Mouse (Mus musculus) hindbrain, embryonic 10.5 days (tissue): ENCODE measurements around the gene B2m. TPM values are rescaled to one million over a fixed set of nuclear protein-coding genes. Genes with fewer than 3 reads are reported as not detected.
A peak's percentile ranks its signal among the peaks of the same experiment; 100 is the strongest.

Experiments
- DNase-seq: peaks from one replicate; pipeline ENCODE4 v3.0.0-alpha.2; 2017; ENCODE audit warnings: low spot score
- H3K27ac ChIP-seq: fragments of 300-500 bp; sonication (generic); 2 replicates; pipeline ENCODE4 v1.5.1; 2016; ENCODE audit warnings: mild to moderate bottlenecking, moderate library complexity
- H3K27me3 ChIP-seq: fragments of 300-500 bp; sonication (generic); 2 replicates; pipeline ENCODE4 v1.6.1; 2016; ENCODE audit warnings: mild to moderate bottlenecking; ENCODE audit not compliant: poor library complexity, insufficient read depth, severe bottlenecking
- H3K36me3 ChIP-seq: fragments of 300-500 bp; sonication (generic); 2 replicates; pipeline ENCODE4 v1.6.1; 2016; ENCODE audit warnings: mild to moderate bottlenecking, moderate library complexity
- H3K4me1 ChIP-seq: fragments of 300-500 bp; sonication (generic); replicated peaks from 2 replicates; pipeline ENCODE4 v1.6.1; 2016; ENCODE audit warnings: mild to moderate bottlenecking
- H3K4me3 ChIP-seq: fragments of 300-500 bp; sonication (generic); 2 replicates; pipeline ENCODE4 v1.5.1; 2016; ENCODE audit warnings: mild to moderate bottlenecking, moderate library complexity
- H3K9me3 ChIP-seq: fragments of 300-500 bp; sonication (generic); 2 replicates; pipeline ENCODE4 v1.6.1; 2016; ENCODE audit warnings: mild to moderate bottlenecking, moderate library complexity
- WGBS: fragments of 180-500 bp; shearing (Covaris S2); methylation state at CpG from one replicate; pipeline ENCODE4 v1.1.7; 2016; 5-methylcytosine and 5-hydroxymethylcytosine counted together
- polyA plus RNA-seq: library from polyadenylated mRNA; unstranded; fragments of >200 nt; fragmentation: Nextera tagmentation; extraction: Ambion mirVana; gene quantifications from 2 replicates; pipeline ENCODE4 v1.2.1, GENCODE M21; 2016

B2m gene
- polyA plus RNA-seq, 1 experiment from 2014 or later, result 117 TPM

- WGBS, result 93% methylated on average over 2 of the region's 2 CpGs
- no peaks in the 10 kb centered on the region for H3K27me3 ChIP-seq
- H3K4me3 ChIP-seq, result no peak overlapping the region
- peaks cover 28% of the 10 kb centered on the region for H3K36me3 ChIP-seq
- H3K9me3 ChIP-seq, result no peaks in the 10 kb centered on the region
- no peak for DNase-seq
- H3K27ac ChIP-seq, result no peak overlapping the region
- no peaks in the 10 kb centered on the region for H3K4me1 ChIP-seq
Measured at GRCm38 (mm10) chr2:122154479-122154878, 7.0 kb downstream of the B2m start.

GRCm38 (mm10) chr2:122155292-122155691, 7.8 kb downstream of the B2m start:
- no peak overlapping the region for H3K27ac ChIP-seq
- peaks cover 28% of the 10 kb centered on the region for H3K36me3 ChIP-seq
- no peaks in the 10 kb centered on the region for H3K4me1 ChIP-seq
- H3K9me3 ChIP-seq, result no peaks in the 10 kb centered on the region
- no peak overlapping the region for H3K4me3 ChIP-seq
- no peak for DNase-seq
- no peaks in the 10 kb centered on the region for H3K27me3 ChIP-seq
- 83% methylated on average over 2 of the region's 2 CpGs for WGBS

GRCm38 (mm10) chr2:122156051-122156700, 8.7 kb downstream of the B2m start:
- no peak for DNase-seq
- Histone ChIP-seq H3K4me1 (no peaks in the 10 kb centered on the region), H3K9me3 (no peaks in the 10 kb centered on the region), H3K27me3 (no peaks in the 10 kb centered on the region), H3K36me3 (peaks cover 23% of the 10 kb centered on the region), H3K4me3 (no peak overlapping the region), H3K27ac (no peak overlapping the region)
- WGBS, result 83% methylated on average over 4 of the region's 4 CpGs

GRCm38 (mm10) chr2:122157561-122157960, 10.1 kb downstream of the B2m start:
- Histone ChIP-seq H3K4me1 (no peaks in the 10 kb centered on the region), H3K36me3 (peaks cover 15% of the 10 kb centered on the region), H3K4me3 (no peak overlapping the region), H3K9me3 (no peaks in the 10 kb centered on the region), H3K27me3 (no peaks in the 10 kb centered on the region), H3K27ac (no peak overlapping the region)
- DNase-seq, result no peak

GRCm38 (mm10) chr2:122158362-122158802, 10.9 kb downstream of the B2m start:
- Histone ChIP-seq H3K4me3 (no peak overlapping the region), H3K4me1 (no peaks in the 10 kb centered on the region), H3K27ac (no peak overlapping the region), H3K27me3 (no peaks in the 10 kb centered on the region), H3K36me3 (peaks cover 15% of the 10 kb centered on the region), H3K9me3 (no peaks in the 10 kb centered on the region)
- no peak for DNase-seq
- 65% methylated on average over 6 of the region's 6 CpGs for WGBS

GRCm38 (mm10) chr2:122159667-122160066, 12.2 kb downstream of the B2m start:
- 90% methylated on average over 6 of the region's 6 CpGs for WGBS
- H3K27ac ChIP-seq, result no peak overlapping the region

GRCm38 (mm10) chr2:122160680-122161079, 13.2 kb downstream of the B2m start, which contains the start of gene Trim69:
Gene Trim69 (plus strand): TSS chr2:122160700.
- Histone ChIP-seq H3K4me3 (no peak within 1 kb of the TSS), H3K36me3 (no peaks in the 10 kb centered on the region; the same call in 1 of the 2 replicates), H3K4me1 (no peaks in the 10 kb centered on the region), H3K27ac (no peak within 1 kb of the TSS), H3K27me3 (no peaks in the 10 kb centered on the region), H3K9me3 (no peaks in the 10 kb centered on the region)
- DNase-seq, result peak; percentile 81
- 43% methylated on average over 2 of the region's 2 CpGs for WGBS

More at GRCm38 (mm10) chr2:122159667-122160066, 12.2 kb downstream of the B2m start:
- no peaks in the 10 kb centered on the region for H3K9me3 ChIP-seq
- no peaks in the 10 kb centered on the region for H3K27me3 ChIP-seq
- no peaks in the 10 kb centered on the region for H3K4me1 ChIP-seq
- H3K4me3 ChIP-seq, result no peak overlapping the region
- DNase-seq, result no peak
- peaks cover 10% of the 10 kb centered on the region for H3K36me3 ChIP-seq

GRCm38 (mm10) chr2:122161542-122161941, 14.1 kb downstream of the B2m start:
- no peak for DNase-seq
- Histone ChIP-seq H3K27me3 (no peaks in the 10 kb centered on the region), H3K9me3 (no peaks in the 10 kb centered on the region), H3K36me3 (no peaks in the 10 kb centered on the region), H3K4me1 (no peaks in the 10 kb centered on the region), H3K4me3 (no peak overlapping the region), H3K27ac (no peak overlapping the region)
- 41% methylated on average over 4 of the region's 4 CpGs for WGBS

- Histone ChIP-seq H3K27me3 (no peaks in the 10 kb centered on the region), H3K4me3 (no peak overlapping the region), H3K9me3 (no peaks in the 10 kb centered on the region), H3K4me1 (no peaks in the 10 kb centered on the region), H3K27ac (no peak overlapping the region), H3K36me3 (no peaks in the 10 kb centered on the region)
- DNase-seq, result no peak
- WGBS, result 84% methylated on average over 2 of the region's 2 CpGs
Measured at GRCm38 (mm10) chr2:122162529-122162928, 15.0 kb downstream of the B2m start.

- no peaks in the 10 kb centered on the region for H3K27me3 ChIP-seq
- no peaks in the 10 kb centered on the region for H3K9me3 ChIP-seq
- H3K4me1 ChIP-seq, result no peaks in the 10 kb centered on the region
- WGBS, result 83% methylated on average over 13 of the region's 13 CpGs
- no peaks in the 10 kb centered on the region for H3K36me3 ChIP-seq
- no peak for DNase-seq
- H3K27ac ChIP-seq, result no peak overlapping the region
- no peak overlapping the region for H3K4me3 ChIP-seq
Measured at GRCm38 (mm10) chr2:122163430-122164195, 16.1 kb downstream of the B2m start.

- WGBS, result 83% methylated on average over 11 of the region's 11 CpGs
- Histone ChIP-seq H3K27me3 (no peaks in the 10 kb centered on the region), H3K27ac (no peak overlapping the region), H3K4me3 (no peak overlapping the region), H3K9me3 (no peaks in the 10 kb centered on the region), H3K4me1 (no peaks in the 10 kb centered on the region), H3K36me3 (no peaks in the 10 kb centered on the region)
- no peak for DNase-seq
Measured at GRCm38 (mm10) chr2:122164293-122164692, 16.8 kb downstream of the B2m start.

GRCm38 (mm10) chr2:122171292-122171691, 23.8 kb downstream of the B2m start:
- Histone ChIP-seq H3K9me3 (no peaks in the 10 kb centered on the region), H3K27ac (no peak overlapping the region), H3K4me1 (no peaks in the 10 kb centered on the region), H3K27me3 (no peaks in the 10 kb centered on the region), H3K36me3 (no peaks in the 10 kb centered on the region), H3K4me3 (no peak overlapping the region)
- no peak for DNase-seq
- WGBS, result 90% methylated on average over 6 of the region's 6 CpGs

GRCm38 (mm10) chr2:122172188-122172587, 24.7 kb downstream of the B2m start:
- WGBS, result 93% methylated on average over 2 of the region's 2 CpGs
- Histone ChIP-seq H3K36me3 (no peaks in the 10 kb centered on the region), H3K4me1 (no peaks in the 10 kb centered on the region), H3K4me3 (no peak overlapping the region), H3K27me3 (no peaks in the 10 kb centered on the region), H3K27ac (no peak overlapping the region), H3K9me3 (no peaks in the 10 kb centered on the region)
- DNase-seq, result no peak
